Mouse (Mus musculus): ENCODE measurements around the gene Pin4.

The Pin4 gene

DNA sequence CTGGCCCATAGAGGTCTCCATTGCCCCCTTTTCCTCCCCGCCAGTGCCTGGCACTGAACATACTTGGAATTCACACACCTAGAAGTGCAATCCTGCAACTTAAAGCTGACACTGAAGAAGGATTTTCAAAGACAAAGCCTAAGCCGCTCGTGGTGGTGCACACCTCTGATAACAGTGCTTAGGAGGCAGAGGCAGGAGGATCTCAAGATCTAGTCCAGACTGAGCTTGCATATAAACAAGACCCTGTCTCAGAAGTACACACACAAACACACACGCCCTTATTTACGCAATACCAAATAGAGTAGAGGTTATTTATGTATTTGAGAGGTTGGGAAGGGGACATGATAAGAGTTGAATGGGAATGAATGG, 38.2 kb downstream of the Pin4 start:
- no peak for DNase-seq

DNA sequence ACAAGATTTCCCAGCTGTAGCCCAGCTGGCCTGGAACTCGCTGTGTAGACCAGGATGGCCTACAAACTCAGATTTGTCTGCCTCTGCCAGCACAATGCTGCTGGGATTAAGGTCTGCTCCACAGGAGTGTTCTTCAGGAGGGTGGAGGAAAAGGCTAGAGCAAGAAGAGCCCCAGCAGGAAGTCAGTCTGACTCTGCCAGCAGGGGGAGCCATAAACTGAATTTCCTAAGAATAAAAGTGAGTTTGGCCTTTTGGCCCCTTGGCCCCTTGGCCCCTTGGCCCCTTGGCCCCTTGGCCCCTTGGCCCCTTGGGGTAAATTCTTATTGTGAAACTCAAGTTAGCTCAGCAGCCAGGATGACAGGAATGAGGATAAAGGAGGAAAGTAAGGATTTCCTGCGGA, 40.5 kb downstream of the Pin4 start:
- DNase-seq = peak; percentile 4

DNA sequence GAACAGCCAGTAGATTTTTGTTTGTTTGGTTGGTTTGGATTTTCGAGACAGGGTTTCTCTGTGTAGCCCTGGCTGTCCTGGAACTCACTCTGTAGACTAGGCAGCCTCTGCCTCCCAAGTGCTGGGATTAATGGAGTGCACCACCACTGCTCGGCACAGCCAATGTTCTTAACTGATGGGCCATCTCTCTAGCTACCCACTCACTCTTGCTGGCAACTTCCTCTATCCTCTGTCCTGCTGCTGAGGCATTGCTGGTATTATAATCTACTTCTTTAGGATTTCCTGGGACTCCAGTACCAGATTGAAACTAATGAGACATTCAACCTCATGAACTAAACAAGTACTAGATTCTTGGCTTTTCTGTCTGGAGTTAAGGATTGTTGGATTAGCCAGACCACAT, 41.3 kb downstream of the Pin4 start:
- no peak for DNase-seq

DNA sequence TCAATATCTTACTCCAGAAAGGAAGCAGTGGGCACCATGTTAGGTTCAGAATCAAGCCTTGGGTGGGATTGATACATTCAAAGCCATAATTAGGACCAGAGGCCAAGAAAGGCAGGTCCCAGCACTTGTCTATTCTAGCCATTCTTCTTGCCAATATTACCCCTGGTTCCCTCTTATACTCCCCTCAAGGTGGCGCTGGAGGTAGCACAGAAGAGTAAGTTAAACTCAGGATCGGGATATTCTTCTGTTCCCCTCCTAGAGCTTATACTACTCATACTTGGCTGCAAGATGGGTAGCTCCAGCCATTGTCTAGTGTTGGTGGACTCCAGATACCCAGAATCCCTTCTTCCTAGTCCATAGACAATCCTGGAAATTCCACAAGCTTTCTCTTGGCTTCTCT, 43.8 kb downstream of the Pin4 start:
- DNase-seq = no peak

DNA sequence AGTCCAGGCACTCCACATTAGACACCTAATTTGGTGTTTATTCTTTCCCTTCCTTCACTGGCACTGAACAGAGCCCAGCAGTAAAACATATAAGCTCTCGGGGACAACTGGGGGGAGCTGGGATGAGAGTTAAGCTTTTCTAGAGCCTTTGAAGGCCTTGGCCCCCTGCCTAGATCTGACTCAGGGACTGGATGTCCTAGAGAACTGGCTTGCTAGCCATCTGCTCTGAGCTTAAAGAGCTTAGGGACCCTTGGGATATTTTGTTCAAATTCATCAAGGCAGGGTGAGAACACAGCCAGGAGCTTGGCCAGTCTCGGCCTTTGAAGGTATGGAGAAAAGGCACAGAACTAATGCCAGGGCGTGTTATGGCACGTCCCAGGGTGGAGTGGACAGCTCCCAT, 44.3 kb downstream of the Pin4 start:
- DNase-seq = no peak

DNA sequence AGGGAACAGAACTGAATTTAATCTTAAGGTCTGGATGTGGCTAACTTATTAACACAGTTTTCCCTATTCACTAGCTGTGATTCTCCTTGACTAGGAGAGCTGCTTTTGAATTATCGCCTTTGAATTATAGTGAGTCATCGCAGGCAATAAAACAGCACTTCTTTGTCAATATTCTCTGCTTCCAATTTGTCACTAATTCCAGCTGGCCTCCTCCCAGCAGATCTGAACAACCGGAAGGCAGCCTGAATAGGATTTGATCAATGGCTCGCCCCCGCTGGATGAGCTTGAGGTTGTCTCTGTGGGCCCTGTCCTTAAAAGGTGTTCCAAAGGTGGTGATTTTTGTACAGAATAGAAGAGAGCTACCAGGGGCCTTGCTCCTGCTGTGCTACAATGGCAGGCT, 47.3 kb downstream of the Pin4 start:
- no peak for DNase-seq

DNA sequence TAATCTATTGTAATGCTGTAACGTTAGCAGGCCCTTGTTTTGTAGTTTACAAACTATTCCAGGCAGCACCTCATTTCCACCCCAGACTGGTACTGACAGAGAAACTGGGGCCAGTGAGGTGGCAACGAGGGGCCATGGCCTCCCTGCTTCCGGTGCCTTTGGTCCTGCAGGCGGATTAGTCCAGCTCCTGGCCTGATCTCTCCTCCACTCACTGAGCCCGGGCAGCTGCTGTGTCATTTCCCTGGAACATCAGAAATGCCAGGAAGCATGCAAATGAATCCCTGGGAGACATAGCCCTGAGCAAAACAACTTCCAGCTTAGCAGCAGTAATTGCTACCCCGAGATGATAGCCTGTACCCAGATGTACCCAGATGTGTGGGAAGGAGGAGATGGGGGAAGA, 47.7 kb downstream of the Pin4 start:
- no peak for DNase-seq

DNA sequence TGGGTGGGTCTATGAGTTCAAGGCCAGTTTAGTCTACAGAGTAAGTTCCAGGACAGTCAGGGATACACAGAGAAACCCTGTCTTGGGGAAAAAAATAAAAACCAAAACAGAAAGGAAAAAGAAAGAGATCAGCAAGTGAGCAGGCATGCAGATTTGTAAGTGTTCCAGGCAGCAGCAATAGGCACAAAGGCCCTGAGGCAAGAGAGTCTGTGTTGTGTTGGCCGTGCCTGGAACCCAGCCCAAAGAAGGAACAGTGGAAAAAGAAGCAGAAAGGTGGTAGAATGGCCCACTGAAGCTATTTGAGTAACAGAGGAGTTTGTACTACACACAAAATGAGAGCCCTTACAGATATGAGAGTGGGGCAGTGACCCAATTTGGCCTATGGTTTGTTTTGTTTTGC, 50.5 kb downstream of the Pin4 start:
- DNase-seq = no peak

DNA sequence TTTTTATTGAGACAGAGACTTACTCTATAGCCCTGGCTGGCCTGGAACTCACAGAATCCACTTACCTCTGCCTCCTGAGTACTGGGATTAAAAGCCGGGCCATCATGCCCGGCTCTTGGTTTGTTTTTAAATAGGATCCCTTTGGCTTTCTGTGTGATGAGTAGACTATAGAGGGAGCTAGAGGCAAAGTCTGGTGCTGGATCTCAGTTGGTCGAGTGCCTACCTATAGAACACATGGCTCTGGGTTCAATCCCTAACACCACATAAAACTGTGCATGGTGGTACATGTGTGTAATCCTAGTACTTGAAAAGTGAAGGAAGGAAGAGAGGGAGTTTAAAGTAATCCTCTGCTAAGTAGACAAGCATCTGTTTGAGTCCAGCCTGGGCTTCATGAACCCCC, 50.9 kb downstream of the Pin4 start:
- DNase-seq = no peak

DNA sequence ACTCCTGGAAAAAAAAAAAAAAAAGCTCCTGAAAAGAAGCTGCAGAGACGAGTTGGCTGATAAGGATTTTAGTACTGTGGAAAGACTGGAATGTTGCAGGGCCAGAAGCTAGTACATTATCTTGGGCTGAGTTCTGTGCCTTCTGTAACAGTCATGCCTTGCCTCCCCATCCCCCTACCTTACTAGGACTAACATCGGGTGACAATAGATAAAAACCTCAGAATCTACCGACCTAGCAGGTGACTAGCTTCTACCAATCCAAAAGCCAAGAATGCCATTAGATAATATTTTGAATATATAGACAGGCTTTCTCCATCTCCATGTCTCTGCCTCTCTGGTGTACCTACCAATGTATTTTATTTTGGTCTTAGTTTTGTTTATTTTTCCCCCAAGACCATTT, 51.7 kb downstream of the Pin4 start:
- no peak for DNase-seq

DNA sequence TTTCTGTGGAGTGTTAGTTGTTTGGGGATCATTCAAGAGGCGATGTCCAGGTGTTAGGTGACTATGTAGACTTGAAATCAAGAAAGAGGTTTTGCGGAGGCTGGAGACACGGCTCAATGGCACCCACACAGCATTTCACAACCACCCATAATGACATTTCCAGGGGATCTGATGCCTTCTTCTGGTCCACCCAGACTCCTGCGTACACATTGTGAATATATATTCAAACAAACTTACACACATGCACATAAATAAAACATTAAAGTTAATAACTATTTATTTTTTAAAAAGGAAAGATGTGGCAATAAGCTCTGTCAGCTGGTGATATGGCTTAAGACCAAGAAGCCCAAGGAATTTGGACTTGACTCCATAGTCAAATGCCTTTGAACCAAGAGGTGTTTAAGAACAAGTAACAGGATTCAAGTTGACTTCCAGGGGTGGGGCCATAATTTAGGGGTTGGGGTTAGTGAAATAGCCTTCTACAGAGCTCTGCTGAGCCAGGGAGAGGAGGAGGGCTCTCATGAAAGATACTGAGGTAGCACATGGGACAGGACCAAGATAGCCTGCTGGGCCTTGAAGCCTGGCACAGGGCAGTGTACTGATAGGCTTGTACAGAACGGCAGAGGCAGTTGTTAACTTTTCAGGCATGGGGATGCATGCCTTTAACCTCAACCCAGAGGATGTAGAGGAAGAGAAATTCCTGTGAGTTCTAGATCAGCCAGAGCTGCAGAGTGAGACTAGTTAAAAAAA, 56.5 kb downstream of the Pin4 start:
- no peak for DNase-seq

All from cerebellum, adult 11 months (tissue).